Mouse (Mus musculus) monocyte, adult 2 months (primary cell): ENCODE results near the gene Prkar1a.
A peak's percentile ranks its signal among the peaks of the same experiment; 100 is the strongest.
"Not testable (repeated sequence)": the region's sequence is repeated elsewhere in the genome, so short reads cannot be mapped to it uniquely, and the experiment has no call there.

Source experiments
- DNase-seq, 2 experiments: peaks; one replicate each; pipeline ENCODE4 v3.0.0; 2022; ENCODE audit warnings: low spot score in 2 of 2, low read depth in 1 of 2

Prkar1a gene

DNA sequence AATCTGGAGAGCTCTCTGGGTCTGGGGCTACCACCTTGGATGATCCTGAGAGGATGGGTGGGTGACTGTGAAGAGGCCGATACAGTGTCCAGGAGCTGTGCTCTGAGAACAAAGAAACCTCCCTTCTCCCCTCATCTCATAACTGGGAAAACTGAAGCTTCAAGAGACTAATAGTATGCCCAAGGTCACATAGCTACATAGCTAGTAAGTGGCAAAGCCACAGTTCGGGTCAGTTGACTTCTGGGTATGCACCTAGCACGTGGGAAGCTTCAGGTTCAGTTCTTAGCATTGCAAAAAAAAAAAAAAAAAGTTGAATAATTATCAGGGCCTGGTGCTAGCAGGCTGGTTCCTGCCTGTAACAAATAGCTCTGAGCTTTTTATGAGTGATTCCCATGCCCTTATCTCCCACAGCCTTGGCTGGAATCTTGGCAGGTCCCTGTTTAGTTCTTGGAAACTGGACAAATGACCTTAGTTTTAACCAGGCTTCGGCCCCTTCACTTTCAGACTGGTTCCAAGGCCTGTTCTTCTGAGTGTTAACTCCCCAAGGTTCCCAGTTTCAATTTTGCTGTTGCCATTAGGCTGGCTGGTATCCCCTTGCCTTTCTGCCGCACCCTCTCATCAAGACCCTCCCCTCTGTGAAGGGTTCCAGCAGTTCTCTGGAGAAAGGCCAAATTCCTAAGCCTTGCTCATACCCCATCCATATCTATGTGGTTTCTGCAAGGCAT, 7.5 kb upstream of the Prkar1a start:
- DNase-seq = no peak

DNA sequence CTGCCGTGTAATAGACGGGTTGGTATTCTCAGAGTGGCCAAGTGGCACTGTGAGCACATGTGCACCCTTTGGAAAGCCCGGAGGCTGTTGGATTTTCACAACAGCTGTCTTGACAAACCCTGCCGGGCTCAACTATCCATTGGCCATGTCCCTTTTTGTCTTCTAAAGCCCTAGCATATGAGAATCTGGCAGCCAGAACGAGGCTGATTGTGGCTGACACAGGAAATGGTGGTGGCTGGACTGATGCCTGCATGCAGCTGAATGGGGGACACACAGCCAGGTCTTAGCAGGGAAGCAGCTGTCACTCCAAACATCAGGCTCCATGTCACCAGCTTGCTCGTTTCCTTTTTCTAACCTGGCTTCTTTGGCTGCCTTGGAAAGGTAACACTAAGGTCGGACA, 695 bp upstream of the Prkar1a start:
- no peak for DNase-seq

DNA sequence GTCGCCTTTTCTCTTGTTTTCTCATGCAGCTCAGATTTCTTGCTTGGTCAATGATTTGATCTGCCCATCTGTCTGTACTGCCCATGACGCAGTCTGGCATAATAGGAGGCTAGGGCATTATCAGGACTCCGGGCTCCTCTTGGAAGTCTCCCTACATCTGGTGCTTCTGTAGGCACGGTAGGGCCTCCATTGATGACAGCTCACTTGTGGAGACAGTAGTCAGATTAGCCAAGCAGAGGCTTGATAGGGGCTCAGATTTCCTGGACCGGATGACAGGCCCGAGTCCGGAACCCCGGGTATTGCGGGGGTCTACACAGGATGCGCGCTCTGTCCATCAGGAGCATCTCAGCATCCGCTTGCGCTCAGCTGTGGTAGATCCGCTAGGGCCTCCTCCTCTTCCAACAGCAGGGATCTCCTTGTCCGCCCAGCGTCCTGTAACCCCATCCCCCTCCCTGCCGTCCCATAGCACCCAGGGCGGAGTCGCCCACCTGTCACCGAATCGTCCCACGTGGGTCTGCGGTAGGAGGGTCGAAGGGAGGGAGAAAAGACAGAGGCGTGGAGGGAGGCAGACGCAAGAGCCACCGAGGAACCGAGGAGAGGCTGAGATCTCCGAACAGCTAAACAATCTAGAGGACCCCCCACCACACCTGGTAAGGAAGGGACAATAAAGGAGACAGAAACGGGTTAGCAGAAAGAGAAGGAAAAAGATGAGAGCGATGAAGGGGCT, 933 bp downstream of the Prkar1a start:
- peak in 1 of 2 experiments; percentile 31 for DNase-seq

DNA sequence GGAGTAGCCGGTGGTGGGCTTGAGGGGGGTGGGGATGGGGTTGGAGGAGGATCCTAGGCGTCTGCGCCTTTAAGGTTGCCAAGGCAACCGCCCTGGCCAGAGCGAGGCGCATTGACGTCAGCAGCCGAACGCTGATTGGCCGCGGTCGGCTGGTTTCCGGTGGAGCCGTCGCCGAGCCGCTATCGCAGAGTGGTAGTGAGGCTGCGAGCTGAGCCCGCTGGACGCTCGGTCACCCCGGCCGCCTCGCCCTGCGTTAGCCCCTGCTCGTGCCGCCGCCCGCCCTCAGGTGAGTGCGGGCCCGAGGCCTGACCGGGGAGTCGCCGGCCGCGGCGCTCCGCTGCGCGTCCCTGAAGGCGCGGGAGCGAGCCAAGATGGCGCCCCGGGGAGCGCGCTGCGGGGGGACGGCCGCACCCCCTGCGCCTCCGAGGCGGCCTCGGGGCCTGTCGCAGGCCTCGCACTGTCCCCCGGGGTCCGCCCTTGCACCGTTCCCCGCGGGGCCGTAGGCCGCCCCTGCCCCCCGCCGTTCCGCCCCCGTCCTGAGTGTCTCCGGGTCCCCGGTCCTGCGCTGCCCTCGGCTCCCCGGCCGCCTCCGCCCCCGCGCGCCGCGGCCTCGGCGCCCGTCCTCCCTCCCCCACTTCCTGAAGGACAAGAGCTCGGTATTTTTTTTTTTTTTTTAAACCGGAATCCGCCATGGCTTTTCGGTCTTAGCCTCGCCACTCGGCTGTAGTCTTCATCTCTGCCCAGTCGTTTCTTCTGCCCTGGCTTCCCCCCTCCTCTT, 1.8 kb downstream of the Prkar1a start:
- peak; percentile 64 to 82 for DNase-seq

DNA sequence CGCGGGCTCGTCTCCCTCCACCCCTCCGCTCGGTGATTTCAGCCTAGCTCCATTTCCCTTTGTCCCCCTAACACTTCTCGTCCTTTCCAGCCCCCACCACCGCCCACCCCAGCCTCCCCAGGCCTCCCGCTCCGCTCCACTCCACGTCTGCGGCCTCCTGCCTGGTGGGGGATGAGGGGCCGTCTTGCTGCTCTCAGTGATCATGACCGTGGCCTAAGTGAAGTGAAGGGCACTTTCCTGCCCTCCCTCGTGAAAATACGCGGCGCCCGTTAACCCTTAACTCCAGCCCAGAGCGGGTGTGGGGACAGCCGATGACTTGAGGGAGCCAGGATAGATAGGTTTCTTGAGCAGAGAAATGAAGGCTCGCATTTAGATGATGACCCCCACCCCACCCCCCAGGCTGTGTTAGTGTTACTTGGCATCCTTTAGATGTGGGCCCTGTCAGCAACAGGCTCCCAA, 2.4 kb downstream of the Prkar1a start:
- DNase-seq = no peak

DNA sequence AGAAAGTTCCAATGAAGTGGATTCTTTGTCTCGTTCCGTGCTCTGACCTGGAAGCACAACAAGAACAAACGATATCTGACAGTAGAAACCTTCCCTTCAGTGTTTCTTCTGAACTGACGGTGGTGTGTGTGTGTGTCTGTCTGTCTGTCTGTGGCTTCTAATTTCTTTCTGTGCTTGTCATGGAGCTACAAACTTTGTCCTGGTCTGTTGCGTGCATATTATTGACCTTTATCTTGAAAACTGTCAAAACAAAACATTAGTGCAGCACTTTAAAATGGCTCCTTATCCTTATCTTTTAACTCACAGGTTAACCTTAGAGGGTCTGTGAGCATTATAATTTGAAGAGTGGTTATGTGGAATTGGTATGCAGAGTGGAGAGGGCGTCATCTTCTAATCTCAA, 3.3 kb downstream of the Prkar1a start:
- DNase-seq = no peak

DNA sequence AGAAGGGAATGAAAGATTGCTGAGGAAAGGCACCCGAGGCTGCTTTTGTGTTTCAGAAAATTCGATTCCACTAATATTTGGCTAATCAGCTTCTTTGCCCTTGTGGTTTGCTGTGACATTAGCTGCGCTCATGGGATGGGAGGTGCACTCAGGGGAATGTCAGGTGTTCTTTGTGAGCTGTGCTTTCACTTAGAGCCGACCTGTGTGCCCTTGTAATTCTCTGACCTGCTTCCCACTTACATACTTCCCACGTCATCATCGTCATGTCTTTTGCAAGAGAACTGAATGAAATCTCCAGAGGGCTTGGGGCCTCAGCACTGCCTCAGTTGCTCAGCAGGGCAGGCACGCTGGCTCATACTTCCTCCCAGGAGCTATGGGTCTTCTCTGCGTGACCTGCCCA, 4.0 kb downstream of the Prkar1a start:
- no peak for DNase-seq

DNA sequence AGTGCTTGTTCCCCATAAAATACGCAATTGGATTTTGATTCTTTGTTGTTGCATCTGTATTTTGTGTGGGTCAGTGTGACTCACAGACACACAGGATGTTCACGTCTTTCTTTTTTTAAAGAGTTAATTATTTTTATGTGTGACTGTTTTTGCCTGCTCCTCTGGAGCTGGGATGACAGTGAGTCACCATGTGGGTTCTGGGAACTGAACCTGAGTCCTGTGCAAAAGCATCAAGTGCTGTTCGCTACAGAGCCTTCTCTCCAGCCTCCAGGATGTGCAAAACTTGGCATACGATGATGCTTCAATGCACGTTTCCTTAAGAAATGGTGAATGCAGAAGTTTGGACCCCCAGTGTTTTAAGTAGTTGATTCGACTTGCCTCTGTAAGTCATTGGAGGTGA, 5.4 kb downstream of the Prkar1a start:
- no peak for DNase-seq

DNA sequence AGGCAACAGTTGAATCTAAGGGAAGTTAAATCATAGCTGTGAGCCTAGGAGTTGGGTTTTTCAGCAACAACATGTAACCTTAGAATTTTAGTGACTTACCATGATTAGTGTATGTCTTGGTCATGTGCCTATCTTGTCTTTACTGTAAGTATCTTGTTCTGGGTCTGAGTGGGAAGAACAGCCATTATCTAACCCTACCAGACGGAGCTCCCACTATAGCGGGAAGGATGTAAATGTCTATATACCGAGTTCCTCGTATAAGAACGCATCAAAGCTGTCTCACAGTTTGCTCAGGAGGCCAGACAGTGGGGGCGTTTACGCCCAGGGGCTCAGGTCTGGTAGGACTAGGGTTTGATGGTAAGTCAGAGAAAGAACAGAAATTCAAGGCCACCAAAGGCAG, 7.0 kb downstream of the Prkar1a start:
- no peak for DNase-seq

DNA sequence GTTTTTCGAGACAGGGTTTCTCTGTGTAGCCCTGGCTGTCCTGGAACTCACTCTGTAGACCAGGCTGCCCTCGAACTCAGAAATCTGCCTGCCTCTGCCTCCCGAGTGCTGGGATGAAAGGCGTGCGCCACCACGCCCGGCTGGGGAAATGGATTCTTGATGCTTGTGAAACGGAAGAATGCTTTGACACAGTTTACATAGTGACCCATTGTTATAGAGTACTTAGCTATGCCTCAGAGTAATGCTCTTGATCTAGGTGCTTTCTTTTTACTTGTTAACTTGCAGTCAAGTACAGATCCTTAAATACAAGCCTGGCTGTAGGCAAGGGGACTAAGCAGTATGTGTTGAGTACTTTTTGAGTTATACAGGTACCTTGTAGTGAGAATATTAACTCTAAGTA, 11.3 kb downstream of the Prkar1a start:
- not testable (repeated sequence) for DNase-seq

DNA sequence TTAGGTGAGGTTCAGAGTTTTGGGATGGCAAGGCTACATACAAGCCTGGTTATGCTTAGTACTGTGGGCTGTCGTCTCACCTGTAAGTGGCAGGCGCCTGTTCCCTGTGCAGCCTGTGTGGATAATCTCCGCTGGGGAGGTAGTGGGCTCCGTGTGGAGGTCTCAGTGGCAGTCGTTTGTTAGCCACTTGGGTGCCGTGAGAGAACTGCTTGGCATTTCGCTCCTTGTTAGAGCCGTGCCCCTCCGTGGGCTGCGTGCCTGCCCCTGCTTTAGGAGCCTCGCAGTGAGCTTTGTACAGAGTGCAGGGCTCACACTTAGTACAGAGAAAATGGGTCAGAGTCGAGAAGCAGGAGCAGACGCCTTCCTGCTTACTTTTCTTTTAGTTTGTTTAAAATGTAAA, 15.1 kb downstream of the Prkar1a start:
- no peak for DNase-seq

DNA sequence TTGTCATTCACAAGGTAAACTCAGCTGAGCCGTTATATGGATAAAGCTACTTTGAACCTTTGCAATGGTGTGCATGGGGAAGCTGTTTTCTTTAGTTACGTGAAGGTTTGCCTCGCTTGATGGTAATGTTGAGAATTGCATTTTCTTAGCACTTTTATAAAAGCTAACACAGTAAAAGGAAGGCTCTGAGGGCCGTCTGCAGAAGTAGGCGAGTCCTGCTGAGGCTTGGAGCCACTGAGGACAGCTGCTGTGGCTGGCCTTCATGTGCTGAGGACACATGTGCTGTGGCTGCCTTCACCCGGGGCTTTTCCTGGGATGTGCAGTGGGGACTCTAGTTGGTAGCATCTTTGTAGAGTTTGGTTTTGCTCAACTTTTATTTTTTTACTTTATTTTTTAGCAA, 16.2 kb downstream of the Prkar1a start:
- no peak for DNase-seq

DNA sequence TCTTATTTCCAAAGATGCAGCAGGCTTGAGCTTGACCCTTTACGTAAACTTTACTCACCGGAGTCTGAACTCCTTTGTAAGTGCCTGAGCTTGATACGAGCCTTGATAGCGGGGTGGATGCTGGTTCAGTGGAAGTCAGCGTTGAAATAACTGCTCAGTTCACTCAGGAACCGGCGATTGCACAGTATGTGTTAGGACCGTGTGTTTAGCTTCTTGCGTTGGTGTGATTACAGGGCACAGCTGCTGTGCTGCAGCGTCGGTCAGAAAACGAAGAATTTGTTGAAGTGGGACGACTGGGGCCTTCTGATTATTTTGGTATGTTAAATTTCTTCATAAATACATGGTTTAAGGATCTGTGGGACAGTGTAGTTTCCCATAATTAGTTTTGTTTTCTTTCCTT, 17.2 kb downstream of the Prkar1a start:
- no peak for DNase-seq

DNA sequence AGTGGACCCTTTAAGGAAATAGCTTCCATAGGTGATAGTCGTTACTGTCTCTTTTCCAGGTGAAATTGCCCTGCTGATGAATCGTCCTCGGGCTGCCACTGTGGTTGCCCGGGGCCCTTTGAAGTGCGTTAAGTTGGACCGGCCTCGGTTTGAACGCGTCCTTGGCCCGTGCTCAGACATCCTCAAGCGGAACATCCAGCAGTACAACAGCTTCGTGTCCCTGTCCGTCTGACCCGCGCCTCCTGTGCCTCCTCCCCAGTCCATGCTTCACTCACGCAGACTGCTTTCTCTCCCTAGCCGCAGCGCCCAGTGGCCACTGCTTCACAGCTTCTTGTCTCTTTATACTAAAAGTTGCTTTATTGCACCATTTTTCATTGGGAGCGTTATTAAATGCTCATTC, 18.2 kb downstream of the Prkar1a start:
- no peak for DNase-seq

DNA sequence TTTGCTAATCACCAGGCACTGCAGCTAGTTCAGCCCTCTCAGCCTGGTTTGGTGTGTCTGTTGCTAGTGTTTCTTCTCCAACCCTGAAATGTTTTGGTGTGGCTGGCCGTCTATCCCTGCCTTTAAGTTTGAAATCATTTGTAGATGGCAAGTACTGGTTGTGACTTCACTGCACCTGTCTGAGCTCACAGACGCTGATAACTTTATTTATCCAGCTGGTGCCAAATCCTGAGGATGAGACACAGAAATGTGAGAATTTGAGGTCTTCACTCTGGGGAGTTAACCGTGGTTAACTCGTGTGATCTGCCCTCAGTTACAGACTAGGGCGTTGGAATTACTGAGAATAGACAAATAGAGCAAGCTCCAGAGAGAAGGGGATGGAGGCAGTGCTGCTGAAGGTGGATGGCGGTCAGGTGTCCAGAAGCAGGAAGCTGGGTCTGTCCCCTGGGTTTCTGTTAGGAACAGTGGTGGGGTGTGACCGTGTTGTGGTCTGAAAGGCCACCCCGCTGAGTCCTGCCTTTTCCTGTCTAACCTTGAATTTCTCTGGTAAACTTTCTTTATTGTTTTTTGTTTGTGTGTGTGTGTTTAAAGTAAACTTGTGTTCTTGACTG, 19.0 kb downstream of the Prkar1a start:
- DNase-seq = no peak

DNA sequence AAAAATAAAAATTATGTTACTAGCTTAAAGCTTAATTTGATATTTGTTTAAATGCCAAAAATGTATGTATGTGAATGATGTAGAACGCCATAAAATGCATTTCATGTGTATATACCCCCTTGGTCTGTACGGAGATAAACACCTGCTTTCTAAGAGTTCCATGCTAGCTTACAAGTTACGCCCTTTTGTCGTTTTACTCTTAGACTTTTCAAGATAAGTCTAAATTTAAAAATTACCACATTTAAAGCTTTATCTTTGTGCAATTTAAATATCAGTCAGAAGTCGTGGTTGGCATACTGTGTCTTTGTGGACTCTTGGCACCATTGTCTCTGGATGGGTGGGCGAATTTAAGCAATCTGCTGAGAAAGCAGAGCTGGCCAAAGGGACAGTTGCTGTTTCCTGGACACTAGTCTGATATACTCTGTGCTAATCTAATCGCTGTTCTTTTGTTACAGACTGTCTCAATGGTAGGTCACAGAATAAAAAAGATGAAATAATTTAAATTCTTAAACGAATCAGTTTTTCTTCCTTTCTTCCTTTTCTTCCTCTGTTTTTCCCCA, 20.0 kb downstream of the Prkar1a start:
- no peak for DNase-seq

DNA sequence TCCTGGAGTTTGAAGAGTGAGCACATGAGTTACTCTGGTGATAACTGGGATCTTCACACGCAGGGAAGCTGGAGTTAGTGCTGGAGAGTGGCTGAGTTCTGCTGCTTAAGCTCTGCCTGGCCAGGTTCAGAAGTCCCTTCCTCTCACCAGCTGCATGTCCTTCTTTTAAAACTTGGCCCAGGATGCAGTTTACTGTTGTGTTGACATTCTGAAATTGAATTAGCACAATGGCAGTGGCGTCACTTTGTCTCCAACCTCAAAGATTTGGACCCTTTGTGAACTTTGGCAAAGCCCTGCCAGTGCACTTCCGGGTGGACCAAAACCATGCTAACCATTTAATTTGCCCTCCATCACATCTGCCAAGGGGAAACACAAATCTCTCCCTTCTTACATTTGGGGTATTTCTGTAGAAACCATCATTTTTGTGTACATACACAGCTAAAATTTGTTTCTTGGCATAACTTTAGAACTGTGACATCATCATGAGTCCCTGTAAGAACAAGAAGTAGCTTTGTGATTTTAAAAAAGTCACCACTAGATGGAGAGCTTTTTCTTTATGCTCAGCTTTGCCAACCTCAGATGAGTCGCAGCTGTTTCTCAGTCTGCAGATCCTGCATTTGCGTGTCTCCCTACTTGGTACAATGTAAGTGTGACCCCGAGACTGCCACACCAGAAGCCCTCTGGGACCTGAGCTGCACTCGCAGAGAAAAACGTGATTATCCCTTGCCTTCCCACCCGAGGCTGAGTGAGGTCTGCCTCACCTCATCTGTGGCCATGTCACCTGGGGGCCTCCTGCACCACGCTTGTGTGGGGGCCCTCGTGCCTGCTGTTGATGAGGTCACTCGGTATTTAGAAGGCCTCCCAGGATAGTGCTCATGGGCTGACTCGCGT, 21.1 kb downstream of the Prkar1a start:
- no peak for DNase-seq

DNA sequence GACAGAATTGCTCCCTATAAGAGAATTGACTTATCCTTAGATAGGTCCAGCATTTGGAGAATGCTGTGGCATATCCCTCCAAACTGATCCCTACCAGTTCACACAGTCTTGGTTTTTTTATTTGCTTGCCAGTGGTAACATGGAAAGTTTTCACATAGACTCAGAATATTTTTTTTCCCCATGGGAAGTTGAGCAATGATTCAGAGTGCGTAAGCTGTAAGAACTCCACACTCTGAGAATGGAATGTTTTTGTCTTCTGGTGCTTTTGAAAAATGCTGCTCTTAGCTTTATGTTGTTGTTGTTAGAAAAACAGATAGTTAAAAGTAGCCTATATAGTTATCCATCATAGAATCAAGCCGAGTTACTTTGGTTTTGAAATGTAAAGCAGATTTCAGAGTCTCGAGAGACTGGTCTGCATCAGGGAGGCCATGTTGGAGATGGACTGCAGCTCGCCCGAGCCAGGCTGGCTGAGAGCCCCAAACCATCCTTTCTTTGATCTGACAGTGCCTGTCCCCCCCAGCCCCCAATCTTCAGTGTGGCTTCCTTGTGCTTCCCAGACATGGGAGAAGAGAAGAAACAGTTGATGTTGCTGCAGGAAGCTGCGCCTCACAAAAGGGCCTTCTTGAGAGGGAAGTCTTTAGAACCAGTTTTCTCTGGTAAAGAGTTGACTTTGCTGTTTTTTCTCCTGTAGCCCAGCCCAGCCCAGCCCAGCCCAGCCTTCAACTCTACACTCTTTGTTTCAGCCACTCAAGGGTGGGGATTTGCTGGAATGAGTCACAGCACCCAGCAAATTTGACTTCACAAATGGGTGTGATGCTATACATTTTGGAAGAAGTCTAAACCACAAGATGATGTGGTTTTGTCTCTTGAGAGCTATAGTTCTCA, 22.2 kb downstream of the Prkar1a start:
- DNase-seq = no peak

DNA sequence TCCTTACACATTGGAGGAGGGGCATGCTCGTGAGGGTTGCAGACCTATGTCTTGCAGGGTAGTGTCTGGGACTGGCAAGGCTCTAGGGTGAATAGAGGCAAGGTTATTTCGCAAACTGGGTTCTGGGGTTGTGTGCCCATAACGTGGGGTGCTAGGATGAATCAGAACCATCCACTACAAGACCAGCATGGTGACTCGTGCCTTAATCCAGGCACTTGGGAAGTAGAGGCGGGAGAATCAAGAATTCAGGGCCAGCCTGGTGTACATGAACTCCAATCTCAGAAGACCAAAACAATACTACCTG, 22.8 kb downstream of the Prkar1a start:
- DNase-seq = no peak
